Comparison of ENCODE assay signal across 9 mouse cellular contexts in genomic region chr6:129254949-129255602, GRCm38 (mm10). TPM values are rescaled to one million over a fixed set of nuclear protein-coding genes. Genes with fewer than 3 reads are reported as not detected.
DNase-seq lines count a peak whose midpoint lies in the region; ATAC-seq and TF ChIP-seq lines count a peak whose summit lies in the region.
"Had no signal": no experiment of that assay in that cellular context is flagged by ENCODE, and none has a peak within 500 bp of the region (broad histone marks: within the 10 kb centered on the region; RNA-seq: fewer than 3 reads in every experiment).

No protein-coding gene starts in this region.

- no peak for TF ChIP-seq POLR2A in brain, embryonic 14.5 days (IDR thresholded peaks at IDR 0.05; ENCODE audit: borderline replicate concordance, extremely low read depth, insufficient read depth, insufficient read length, poor library complexity, severe bottlenecking)

- peak; percentile 50; the same call in 1 of the 2 replicates for ATAC-seq in hindbrain, embryonic 11.5 days (ENCODE audit: low FRiP score)
- no peak; the same call in 1 of the 2 replicates for ATAC-seq in hindbrain, embryonic 13.5 days (ENCODE audit: low FRiP score)
- ATAC-seq in CD4-positive, CD25-positive, alpha-beta regulatory T cell, adult 4 months, result peak; percentile 83
- ATAC-seq in hindbrain, postnatal 0 days, result no peak
- ATAC-seq in midbrain, embryonic 16.5 days, result 0 out of 2 replicates have a peak, but pooled peaks have one; percentile 17

- 24% methylated on average over 4 of the region's 4 CpGs for WGBS in hindbrain, embryonic 11.5 days
- 20% methylated on average over 4 of the region's 4 CpGs for WGBS in hindbrain, embryonic 13.5 days
- WGBS in hindbrain, postnatal 0 days, result 18% methylated on average over 4 of the region's 4 CpGs
- WGBS in midbrain, embryonic 16.5 days, result 18% methylated on average over 4 of the region's 4 CpGs

- no peak overlapping the region for H3K4me2 ChIP-seq in hindbrain, embryonic 11.5 days (replicated peaks; ENCODE audit: low read depth, low read length)
- no peak overlapping the region for H3K4me2 ChIP-seq in hindbrain, embryonic 13.5 days
- no peak overlapping the region for H3K4me2 ChIP-seq in hindbrain, postnatal 0 days (ENCODE audit: low read depth, low read length)
- no peak overlapping the region for H3K4me2 ChIP-seq in midbrain, embryonic 16.5 days (ENCODE audit: low read length)
- H3K4me2 ChIP-seq: limb, embryonic 12.5 days had no signal

- no peaks in the 10 kb centered on the region for H3K9me3 ChIP-seq in hindbrain, embryonic 11.5 days (ENCODE audit: control insufficient read depth, low read length)
- H3K9me3 ChIP-seq in hindbrain, embryonic 13.5 days, result no peaks in the 10 kb centered on the region
- H3K9me3 ChIP-seq in hindbrain, postnatal 0 days (ENCODE audit: low read length), result no peaks in the 10 kb centered on the region
- H3K9me3 ChIP-seq in midbrain, embryonic 16.5 days (replicated peaks; ENCODE audit: control insufficient read depth, low read length, poor library complexity, severe bottlenecking), result no peaks in the 10 kb centered on the region
- H3K9me3 ChIP-seq: limb, embryonic 12.5 days had no signal

- no peaks in the 10 kb centered on the region for H3K27me3 ChIP-seq in hindbrain, embryonic 11.5 days (ENCODE audit: control insufficient read depth, insufficient read depth, low read length)
- no peaks in the 10 kb centered on the region for H3K27me3 ChIP-seq in hindbrain, embryonic 13.5 days
- no peaks in the 10 kb centered on the region for H3K27me3 ChIP-seq in hindbrain, postnatal 0 days (ENCODE audit: insufficient read depth, low read length)
- no peaks in the 10 kb centered on the region for H3K27me3 ChIP-seq in midbrain, embryonic 16.5 days (ENCODE audit: control insufficient read depth, insufficient read depth, low read depth, low read length)
- H3K27me3 ChIP-seq: limb, embryonic 12.5 days had no signal

- no peak overlapping the region for H3K9ac ChIP-seq in hindbrain, embryonic 11.5 days (ENCODE audit: low read depth, low read length)
- no peak overlapping the region for H3K9ac ChIP-seq in hindbrain, embryonic 13.5 days
- no peak overlapping the region for H3K9ac ChIP-seq in hindbrain, postnatal 0 days (replicated peaks; ENCODE audit: low read length)
- no peak overlapping the region for H3K9ac ChIP-seq in midbrain, embryonic 16.5 days (ENCODE audit: low read depth, low read length)
- H3K9ac ChIP-seq: limb, embryonic 12.5 days had no signal

- H3K36me3 ChIP-seq in hindbrain, embryonic 11.5 days (ENCODE audit: control insufficient read depth, insufficient read depth, low read length), result no peaks in the 10 kb centered on the region
- no peaks in the 10 kb centered on the region for H3K36me3 ChIP-seq in hindbrain, embryonic 13.5 days
- no peaks in the 10 kb centered on the region for H3K36me3 ChIP-seq in hindbrain, postnatal 0 days (ENCODE audit: insufficient read depth, low read length)
- no peaks in the 10 kb centered on the region for H3K36me3 ChIP-seq in midbrain, embryonic 16.5 days (ENCODE audit: control insufficient read depth, insufficient read depth, low read length)
- H3K36me3 ChIP-seq: limb, embryonic 12.5 days had no signal

- peak; percentile 19; the same call in 1 of the 2 replicates for TF ChIP-seq CTCF in brain, embryonic 14.5 days (IDR thresholded peaks at IDR 0.05; ENCODE audit: borderline replicate concordance, extremely low read depth, insufficient read depth, insufficient read length)
- peak; percentile 76 for TF ChIP-seq CTCF in hindbrain, postnatal 0 days (IDR thresholded peaks at IDR 0.05; ENCODE audit: low read depth)

- peak; percentile 72 for DNase-seq in hindbrain, embryonic 11.5 days (ENCODE audit: low spot score)
- peak; percentile 62 for DNase-seq in brain, embryonic 14.5 days (ENCODE audit: low read depth)
- DNase-seq in hindbrain, postnatal 0 days (ENCODE audit: low spot score), result peak; percentile 83
- DNase-seq in spleen, adult 12 weeks (ENCODE audit: low spot score), result no peak
- no peak for DNase-seq in adrenal gland, postnatal 14 days

- H3K4me1 ChIP-seq in hindbrain, embryonic 11.5 days (replicated peaks; ENCODE audit: control insufficient read depth, insufficient read depth, low read length), result no peaks in the 10 kb centered on the region
- H3K4me1 ChIP-seq in hindbrain, embryonic 13.5 days (replicated peaks), result no peaks in the 10 kb centered on the region
- no peaks in the 10 kb centered on the region for H3K4me1 ChIP-seq in hindbrain, postnatal 0 days (ENCODE audit: insufficient read depth, low read length)
- H3K4me1 ChIP-seq in midbrain, embryonic 16.5 days (ENCODE audit: control insufficient read depth, insufficient read depth, low read length), result no peaks in the 10 kb centered on the region
- H3K4me1 ChIP-seq: limb, embryonic 12.5 days had no signal

- no peak overlapping the region for H3K4me3 ChIP-seq in hindbrain, embryonic 11.5 days (ENCODE audit: low read depth, low read length)
- no peak overlapping the region for H3K4me3 ChIP-seq in hindbrain, embryonic 13.5 days
- no peak overlapping the region for H3K4me3 ChIP-seq in hindbrain, postnatal 0 days (ENCODE audit: low read length)
- H3K4me3 ChIP-seq in midbrain, embryonic 16.5 days (ENCODE audit: low read depth, low read length), result no peak overlapping the region
- H3K4me3 ChIP-seq: limb, embryonic 12.5 days had no signal

- H3K27ac ChIP-seq in hindbrain, embryonic 11.5 days (ENCODE audit: low read depth, low read length), result no peak overlapping the region
- no peak overlapping the region for H3K27ac ChIP-seq in hindbrain, embryonic 13.5 days
- no peak overlapping the region for H3K27ac ChIP-seq in hindbrain, postnatal 0 days
- H3K27ac ChIP-seq in midbrain, embryonic 16.5 days (ENCODE audit: low read length), result no peak overlapping the region
- H3K27ac ChIP-seq: limb, embryonic 12.5 days had no signal

RNA-seq across cellular contexts. Expression of gene Cd69, which starts 20.2 kb away (rescaled TPM):
- 0.09 TPM in 1 of 2 replicates, not detected in the other for polyA plus RNA-seq in hindbrain, embryonic 11.5 days (2014; fragmentation: Nextera tagmentation; extraction: Ambion mirVana)
- polyA plus RNA-seq in hindbrain, embryonic 13.5 days (2015; fragmentation: Nextera tagmentation; extraction: Ambion mirVana), result not detected in 2 replicates
- 100 to 1,000 TPM; 220 to 231 TPM for polyA plus RNA-seq in CD4-positive, CD25-positive, alpha-beta regulatory T cell, adult 4 months (2017; shearing (Covaris generic))
- not detected in 2 replicates for polyA plus RNA-seq in brain, embryonic 14.5 days (2012; rRNA removed)
- not detected in 2 replicates for total RNA-seq in hindbrain, postnatal 0 days (2014; rRNA removed)
- polyA plus RNA-seq in hindbrain, postnatal 0 days (2015; fragmentation: Nextera tagmentation; extraction: Ambion mirVana), result not detected in 2 replicates
- not detected in 2 replicates for polyA plus RNA-seq in midbrain, embryonic 16.5 days (2015; fragmentation: Nextera tagmentation; extraction: Ambion mirVana)
- 0.56 and 4.0 TPM in 2 replicates for total RNA-seq in adrenal gland, postnatal 14 days (2021)
- polyA plus RNA-seq: limb, embryonic 12.5 days had no signal

Comparison
In these comparisons a context has a peak if more than half of its experiments do, and no peak if none do; other contexts are left out.
1. ATAC-seq: peak in hindbrain, embryonic 11.5 days (single experiment), CD4-positive, CD25-positive, alpha-beta regulatory T cell, adult 4 months (single experiment) and midbrain, embryonic 16.5 days (single experiment); none in hindbrain, embryonic 13.5 days (single experiment) and hindbrain, postnatal 0 days (single experiment).
2. DNase-seq: peak in hindbrain, embryonic 11.5 days (single experiment), brain, embryonic 14.5 days (single experiment) and hindbrain, postnatal 0 days (single experiment); none in spleen, adult 12 weeks (single experiment) and adrenal gland, postnatal 14 days (single experiment).
3. RNA of gene Cd69, which starts 20.2 kb away (polyA plus RNA-seq): 220 to 231 TPM in CD4-positive, CD25-positive, alpha-beta regulatory T cell, adult 4 months; 0.09 TPM in hindbrain, embryonic 11.5 days, not detected in hindbrain, embryonic 13.5 days, not detected in brain, embryonic 14.5 days, not detected in hindbrain, postnatal 0 days and not detected in midbrain, embryonic 16.5 days; every median in the first group is over 100 times any median in the second.